Mouse (Mus musculus) cerebellum, adult 2 months (tissue): ENCODE results near the gene Mgat4b. TPM values are rescaled to one million over a fixed set of nuclear protein-coding genes. Genes with fewer than 3 reads are reported as not detected.

Experiments used
- DNase-seq, 2 experiments: peaks; one replicate each; pipeline ENCODE4 v3.0.0; 2021
- H3K27ac ChIP-seq: fragments of 200-500 bp; 2 replicates; pipeline ENCODE4 v1.5.1; 2012; ENCODE audit warnings: low read length, control low read depth, inconsistent platforms; ENCODE audit not compliant: insufficient read depth
- H3K27me3 ChIP-seq: fragments of 200-500 bp; 2 replicates; pipeline ENCODE4 v1.6.1; 2012; ENCODE audit warnings: inconsistent platforms, mild to moderate bottlenecking, low read length, moderate library complexity; ENCODE audit not compliant: control insufficient read depth, insufficient read depth
- H3K4me1 ChIP-seq: fragments of 200-500 bp; 2 replicates; pipeline ENCODE4 v1.6.1; 2011; ENCODE audit warnings: low read length; ENCODE audit not compliant: control insufficient read depth, insufficient read depth
- H3K4me3 ChIP-seq: fragments of 200-500 bp; replicated peaks from 2 replicates; pipeline ENCODE3; 2011; ENCODE audit warnings: mild to moderate bottlenecking, low read depth, low read length, control low read depth; ENCODE audit not compliant: insufficient read depth
- CTCF ChIP-seq: fragments of 200-500 bp; IDR thresholded peaks from 2 replicates; pipeline ENCODE4 v1.5.1; 2011; ENCODE audit warnings: low read depth, mild to moderate bottlenecking, control low read depth, low read length, moderate library complexity, borderline replicate concordance; ENCODE audit not compliant: insufficient read depth
- POLR2A ChIP-seq: fragments of 200-500 bp; IDR thresholded peaks from 2 replicates; pipeline ENCODE4 v1.6.1; 2011; ENCODE audit warnings: low read length, control low read depth, borderline replicate concordance; ENCODE audit not compliant: insufficient read depth
- WGBS: fragments of 180-500 bp; shearing (Covaris S2); methylation state at CpG from one replicate; pipeline ENCODE4 v1.1.7; 2018; 5-methylcytosine and 5-hydroxymethylcytosine counted together
- polyA plus RNA-seq: library from polyadenylated mRNA; depleted of rRNA; stranded (reverse); fragments of >200 nt; gene quantifications from 2 replicates; pipeline ENCODE4 v1.2.3, GENCODE M21; 2012

Gene Mgat4b
- polyA plus RNA-seq, 1 experiment: 65.1 TPM

DNA sequence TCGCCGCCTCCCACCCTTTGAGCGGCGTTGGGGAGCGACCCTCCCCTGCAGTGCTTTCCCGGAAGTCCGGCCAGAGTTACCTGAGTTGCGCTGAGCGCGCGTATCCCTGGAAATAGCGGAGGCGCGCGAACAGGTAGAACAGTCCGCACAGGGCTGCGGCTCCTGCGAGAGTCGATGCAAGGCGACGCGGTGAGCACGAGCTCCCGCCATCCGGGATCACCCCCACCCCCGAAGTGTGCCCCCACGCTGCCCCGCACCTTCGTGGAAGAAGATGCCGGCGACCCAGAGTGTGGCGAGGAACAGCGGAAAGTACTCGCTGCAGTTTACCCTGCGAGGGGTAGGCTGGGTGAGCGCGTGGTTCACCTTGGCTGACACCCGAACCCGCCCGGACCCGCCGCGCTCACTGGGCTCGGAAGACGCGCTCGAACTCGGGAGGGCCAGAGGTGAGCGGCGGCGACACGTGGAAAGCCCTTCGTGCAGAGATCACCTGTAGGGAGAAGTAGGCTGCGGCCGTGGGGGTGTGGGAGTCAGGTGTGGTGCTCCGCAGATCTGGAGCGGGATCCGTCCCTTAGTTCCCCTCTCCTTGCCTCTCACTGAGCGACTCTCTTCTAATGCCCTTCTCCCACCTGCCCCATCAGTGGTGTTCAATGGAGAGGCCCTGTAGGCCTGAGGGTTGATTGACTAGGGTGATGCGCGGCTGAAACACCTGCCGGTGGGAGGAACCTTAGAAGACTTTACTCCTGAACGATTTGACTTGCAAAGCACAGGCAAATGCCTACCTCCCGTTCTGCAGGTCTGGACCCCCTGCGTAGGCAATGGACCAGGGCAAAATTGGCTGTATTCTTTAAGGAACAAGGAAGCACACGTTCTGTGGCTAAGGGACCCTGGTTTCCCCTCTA, 26.5 kb downstream of the Mgat4b start:
- WGBS: 8% methylated on average over 66 of the region's 66 CpGs
- no peak for TF ChIP-seq POLR2A
- no peak for TF ChIP-seq CTCF
- Histone ChIP-seq H3K27me3 (no peaks in the 10 kb centered on the region), H3K4me3 (peak overlapping the region; percentile 68), H3K4me1 (peaks cover 6% of the 10 kb centered on the region; the same call in 1 of the 2 replicates), H3K27ac (no peak overlapping the region)
- DNase-seq: no peak

DNA sequence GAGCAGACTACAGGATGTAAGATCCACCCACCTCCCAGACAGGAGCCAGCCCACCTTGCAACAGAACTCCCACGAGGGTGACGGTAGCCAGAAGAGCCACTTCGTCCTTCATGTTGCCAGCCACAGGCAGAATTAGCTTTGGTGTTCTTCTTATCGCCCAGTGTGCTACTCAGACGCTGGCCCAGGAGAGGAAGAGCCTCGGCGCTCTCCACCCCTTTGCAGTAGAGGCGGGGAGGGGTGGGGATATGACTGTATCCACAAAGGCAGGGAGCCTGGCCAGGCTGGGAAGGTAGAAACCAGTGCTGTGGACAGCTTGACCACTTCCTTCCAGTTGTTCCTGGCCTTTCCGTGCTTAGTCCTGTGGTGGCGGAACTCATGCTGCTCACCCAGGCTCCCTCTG, 27.6 kb downstream of the Mgat4b start, which contains the start of gene Ltc4s:
Gene Ltc4s (minus strand): TSS at position 293 of the 400 bp plus-strand sequence.
- 77% methylated on average over 10 of the region's 10 CpGs for WGBS
- no peak within 1 kb of the TSS for H3K27ac ChIP-seq
- DNase-seq: no peak
- no peak within 1 kb of the TSS for H3K4me3 ChIP-seq
- H3K27me3 ChIP-seq: no peaks in the 10 kb centered on the region
- TF ChIP-seq POLR2A (no peak), CTCF (no peak)
- peaks cover 6% of the 10 kb centered on the region; the same call in 1 of the 2 replicates for H3K4me1 ChIP-seq

DNA sequence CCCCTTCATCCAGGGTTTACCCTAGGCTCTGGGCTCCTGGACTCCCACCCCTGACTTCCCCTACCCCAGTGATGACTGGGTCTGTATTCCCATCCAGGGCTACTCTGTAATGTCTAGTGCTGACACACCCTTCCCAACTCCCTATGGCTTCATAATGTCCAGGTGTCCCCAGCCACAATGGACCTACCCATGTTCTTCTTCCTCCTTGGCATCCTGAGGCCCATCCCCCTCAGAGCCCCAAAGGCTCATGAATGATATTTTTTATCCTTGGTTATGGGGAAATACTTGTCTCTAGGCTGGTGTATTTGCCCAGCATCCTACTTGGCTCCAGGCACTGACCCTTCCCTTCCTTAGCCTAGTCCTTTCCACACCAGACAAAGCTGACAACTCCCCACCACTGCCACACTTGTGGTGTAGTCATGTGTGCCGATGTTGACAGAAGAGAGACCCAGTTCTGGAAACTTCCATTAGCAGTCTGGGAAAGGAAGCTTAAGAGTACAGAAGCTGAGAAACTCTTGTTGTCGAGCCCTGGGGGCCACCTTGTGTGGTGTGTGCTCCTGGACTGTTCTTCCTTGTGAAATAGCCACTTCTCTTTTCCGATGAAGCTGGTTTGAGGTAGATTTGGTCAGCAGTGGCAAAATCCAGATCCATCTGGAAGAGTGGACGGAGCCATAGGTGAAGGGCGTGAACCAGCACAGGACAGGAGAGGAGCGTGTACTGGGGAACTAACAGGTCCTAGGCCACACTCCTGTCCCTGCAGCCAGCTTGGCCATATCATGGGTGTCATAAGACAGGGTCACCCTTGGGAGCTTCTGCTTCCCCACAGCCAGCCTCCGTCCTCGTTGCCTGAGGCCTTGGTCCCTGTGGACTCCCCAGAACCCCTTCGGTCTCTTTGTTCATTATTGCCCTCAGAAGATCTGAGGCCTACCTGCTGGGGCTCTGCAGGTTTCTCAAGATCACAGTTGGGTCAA, 28.4 kb downstream of the Mgat4b start:
- H3K27ac ChIP-seq: no peak overlapping the region
- H3K4me1 ChIP-seq: peaks cover 6% of the 10 kb centered on the region; the same call in 1 of the 2 replicates
- no peak for TF ChIP-seq CTCF
- no peak for TF ChIP-seq POLR2A
- DNase-seq: no peak
- H3K27me3 ChIP-seq: no peaks in the 10 kb centered on the region
- 95% methylated on average over 9 of the region's 9 CpGs for WGBS
- H3K4me3 ChIP-seq: no peak overlapping the region

DNA sequence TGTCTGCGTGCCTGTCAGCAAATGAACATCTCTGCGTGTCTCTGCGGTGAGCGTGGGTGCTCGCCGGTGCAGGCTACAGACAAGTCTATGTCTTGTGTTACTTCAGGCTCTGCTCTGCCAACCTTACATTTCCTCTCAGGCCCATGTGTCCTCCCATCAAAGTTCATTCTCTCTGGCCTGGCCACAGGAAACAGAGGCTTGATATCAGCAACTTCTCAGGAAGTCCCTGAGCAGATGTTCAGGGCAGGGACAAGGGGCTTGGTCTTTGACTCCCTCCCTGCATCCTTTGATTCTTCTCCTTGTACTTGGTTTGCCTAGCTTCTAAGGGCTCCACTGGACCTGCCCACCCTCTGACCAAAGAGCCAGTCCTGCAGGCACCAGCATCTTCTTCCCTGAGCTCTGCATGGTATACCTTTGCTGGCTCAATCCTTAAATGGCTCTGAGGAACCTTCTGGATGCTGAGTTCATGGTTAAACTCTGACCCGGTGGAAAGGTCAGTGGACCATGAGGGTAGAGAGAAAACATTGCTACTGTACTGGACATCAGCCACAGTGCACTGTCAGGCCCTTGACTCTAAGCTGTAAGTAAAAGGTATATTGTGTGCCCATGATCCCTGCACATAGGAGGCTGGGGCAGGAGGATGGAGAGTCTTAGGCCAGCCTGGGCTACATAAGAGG, 29.7 kb downstream of the Mgat4b start:
- Histone ChIP-seq H3K4me3 (no peak overlapping the region), H3K27me3 (no peaks in the 10 kb centered on the region), H3K4me1 (peaks cover 6% of the 10 kb centered on the region; the same call in 1 of the 2 replicates), H3K27ac (no peak overlapping the region)
- TF ChIP-seq CTCF (no peak), POLR2A (no peak)
- DNase-seq: no peak
- WGBS: 94% methylated on average over 7 of the region's 7 CpGs

DNA sequence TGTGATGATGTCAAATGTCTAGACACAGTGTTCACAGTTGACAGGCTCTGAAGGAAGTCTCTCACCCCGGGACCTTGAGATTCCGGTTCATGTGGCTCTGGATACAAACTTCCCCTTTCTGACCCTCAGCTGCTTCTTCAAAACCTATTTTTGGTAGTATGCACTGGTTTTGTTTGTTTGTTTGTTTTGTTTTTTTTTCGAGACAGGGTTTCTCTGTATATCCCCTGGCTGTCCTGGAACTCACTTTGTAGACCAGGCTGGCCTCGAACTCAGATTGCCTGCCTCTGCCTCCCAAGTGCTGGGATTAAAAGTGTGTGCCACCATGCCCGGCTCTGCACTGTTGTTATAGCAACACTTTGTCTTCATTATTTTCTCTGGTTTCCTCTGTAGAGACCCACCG, 33.2 kb downstream of the Mgat4b start:
- Histone ChIP-seq H3K27me3 (no peaks in the 10 kb centered on the region), H3K27ac (no peak overlapping the region), H3K4me1 (peaks cover 5% of the 10 kb centered on the region; the same call in 1 of the 2 replicates), H3K4me3 (no peak overlapping the region)
- no peak for DNase-seq
- 79% methylated on average over 6 of the region's 6 CpGs for WGBS
- TF ChIP-seq CTCF (no peak), POLR2A (no peak)

DNA sequence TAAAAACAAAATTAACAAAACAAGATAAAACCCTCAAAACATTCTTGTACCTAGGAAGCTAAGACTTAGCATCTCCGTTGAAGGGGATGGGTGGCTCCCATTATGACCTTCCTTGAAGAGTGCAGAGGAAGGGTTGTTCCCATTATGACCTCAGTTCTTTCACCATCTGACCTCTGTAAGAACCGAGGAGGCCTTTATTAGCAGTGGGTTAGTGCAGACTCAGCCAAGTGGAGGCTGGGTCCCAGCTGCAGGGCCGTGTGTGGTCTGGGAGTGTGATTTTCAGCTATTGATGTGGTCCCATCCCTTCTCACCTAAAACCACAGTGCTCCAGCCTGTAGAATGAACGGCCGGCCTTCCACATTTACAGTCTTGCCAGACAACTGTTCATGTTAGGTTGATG, 34.6 kb downstream of the Mgat4b start:
- H3K27me3 ChIP-seq: no peaks in the 10 kb centered on the region
- no peak for DNase-seq
- H3K27ac ChIP-seq: no peak overlapping the region
- whole genome bisulfite sequencing: 75% methylated on average over 5 of the region's 5 CpGs
- TF ChIP-seq CTCF (no peak), POLR2A (no peak)
- peaks cover 5% of the 10 kb centered on the region; the same call in 1 of the 2 replicates for H3K4me1 ChIP-seq
- no peak overlapping the region for H3K4me3 ChIP-seq

DNA sequence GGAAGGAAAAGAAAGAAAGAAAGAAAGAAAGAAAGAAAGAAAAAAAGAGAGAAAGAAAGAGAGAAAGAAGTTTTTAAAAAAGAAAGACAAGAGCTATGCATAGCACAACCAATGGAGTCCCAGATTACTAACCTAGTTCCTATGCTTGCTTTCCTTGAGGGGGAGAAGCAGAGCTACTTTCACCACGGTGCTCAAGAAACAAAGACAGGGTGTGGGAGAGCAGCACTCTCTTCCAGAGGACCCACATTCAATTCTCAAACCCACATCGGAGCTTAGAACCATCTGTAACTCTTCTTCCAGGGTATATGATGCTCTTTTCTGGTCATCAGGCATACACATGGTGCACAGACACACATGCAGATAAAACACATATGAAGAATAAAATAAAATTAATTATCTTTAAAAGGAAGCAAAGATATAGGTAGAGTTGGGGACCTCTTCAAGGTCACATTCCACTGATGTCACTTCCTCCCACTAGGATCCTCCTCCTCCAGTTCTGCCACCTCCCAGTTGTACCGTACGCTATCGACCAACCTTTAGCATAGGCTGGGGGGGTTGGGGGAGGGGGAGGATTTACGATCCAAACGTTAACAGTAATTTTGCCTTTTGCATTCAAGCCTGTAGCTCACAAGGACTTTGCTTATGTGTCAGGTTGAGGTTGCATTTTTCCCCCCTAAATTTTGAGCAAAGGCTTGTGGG, 37.9 kb downstream of the Mgat4b start:
- no peak overlapping the region for H3K27ac ChIP-seq
- WGBS: 84% methylated on average over 7 of the region's 7 CpGs
- TF ChIP-seq CTCF: no peak
- no peak for TF ChIP-seq POLR2A
- DNase-seq: no peak
- no peaks in the 10 kb centered on the region for H3K27me3 ChIP-seq
- peaks cover 5% of the 10 kb centered on the region; the same call in 1 of the 2 replicates for H3K4me1 ChIP-seq
- H3K4me3 ChIP-seq: no peak overlapping the region
